Mouse (Mus musculus) CH12.LX (cell line): ENCODE results near the gene Ssbp3. TPM values are rescaled to one million over a fixed set of nuclear protein-coding genes. Genes with fewer than 3 reads are reported as not detected.

Experiments
- DNase-seq: peaks from one replicate; pipeline ENCODE4 v3.0.0-alpha.2; 2013; ENCODE audit errors: extremely low read depth
- H3K27ac ChIP-seq: 2 replicates; pipeline ENCODE4 v1.5.1; 2012; ENCODE audit warnings: low read depth, mild to moderate bottlenecking, control low read depth, moderate library complexity; ENCODE audit not compliant: insufficient read depth
- H3K27me3 ChIP-seq: replicated peaks from 2 replicates; pipeline ENCODE3; 2012; ENCODE audit warnings: inconsistent platforms
- H3K36me3 ChIP-seq, 2 experiments: replicated peaks in 1 of 2; 2 replicates each; pipeline versions ENCODE3 to v1.6.1; 2012; ENCODE audit warnings: inconsistent platforms in 1 of 2, low read length in 1 of 2, mild to moderate bottlenecking in 1 of 2, mixed read lengths in 1 of 2, moderate library complexity in 1 of 2; ENCODE audit not compliant: control insufficient read depth in 1 of 2, insufficient read depth in 1 of 2
- H3K4me1 ChIP-seq, 2 experiments: 2 replicates each; pipeline ENCODE4 v1.6.1; 2012; ENCODE audit warnings: inconsistent platforms in 1 of 2, moderate library complexity in 1 of 2; ENCODE audit not compliant: insufficient read depth in 2 of 2, control insufficient read depth in 1 of 2
- H3K4me2 ChIP-seq: 2 replicates; pipeline ENCODE4 v1.6.1; 2012; ENCODE audit warnings: low read depth, mild to moderate bottlenecking, control low read depth; ENCODE audit not compliant: poor library complexity, insufficient read depth, severe bottlenecking
- H3K4me3 ChIP-seq, 3 experiments: fragments of 150-350 bp in 1 of 3; sonication (generic) in 1 of 3; replicated peaks in 1 of 3; 2 replicates each; pipeline versions ENCODE3 to v1.5.1; 2011 to 2012; ENCODE audit warnings: low read depth in 2 of 3, low read length in 2 of 3, mild to moderate bottlenecking in 2 of 3, moderate library complexity in 2 of 3, control low read depth in 1 of 3, improper control_type of control experiment in 1 of 3, inconsistent platforms in 1 of 3, mixed read lengths in 1 of 3; ENCODE audit not compliant: poor library complexity in 1 of 3
- H3K79me2 ChIP-seq: replicated peaks from 2 replicates; pipeline ENCODE4 v1.6.1; 2012; ENCODE audit warnings: mild to moderate bottlenecking, moderate library complexity; ENCODE audit not compliant: control insufficient read depth, poor library complexity, insufficient read depth, severe bottlenecking; ENCODE audit errors: extremely low read depth
- H3K9ac ChIP-seq: 2 replicates; pipeline ENCODE4 v1.6.1; 2012; ENCODE audit warnings: low read depth, mild to moderate bottlenecking, control low read depth, moderate library complexity; ENCODE audit not compliant: insufficient read depth
- H3K9me3 ChIP-seq: replicated peaks from 2 replicates; pipeline ENCODE3; 2012; ENCODE audit warnings: low read length, inconsistent platforms, mixed read lengths
- BHLHE40 ChIP-seq: IDR thresholded peaks from 2 replicates; pipeline ENCODE4 v1.6.1; 2011; ENCODE audit warnings: mild to moderate bottlenecking, low read depth, low read length, improper control_type of control experiment
- CHD2 ChIP-seq: IDR thresholded peaks from 2 replicates; pipeline ENCODE4 v1.6.1; 2011; ENCODE audit warnings: low read length, improper control_type of control experiment
- CTCF ChIP-seq, 2 experiments: IDR thresholded peaks in 1 of 2; conservative IDR thresholded peaks in 1 of 2; 2 replicates each; pipeline ENCODE4 v1.5.1; 2011 to 2012; ENCODE audit warnings: low read depth in 2 of 2, low read length in 2 of 2, improper control_type of control experiment in 1 of 2, inconsistent platforms in 1 of 2, mild to moderate bottlenecking in 1 of 2, moderate library complexity in 1 of 2
- ELF1 ChIP-seq: IDR thresholded peaks from 2 replicates; pipeline ENCODE4 v1.6.1; 2014; ENCODE audit warnings: low read depth, mild to moderate bottlenecking, inconsistent platforms, low read length, improper control_type of control experiment
- EP300 ChIP-seq: IDR thresholded peaks from 2 replicates; pipeline ENCODE4 v1.6.1; 2011; ENCODE audit warnings: low read length, improper control_type of control experiment
- GABPA ChIP-seq: IDR thresholded peaks from 2 replicates; pipeline ENCODE4 v1.6.1; 2012; ENCODE audit warnings: low read depth, low read length, improper control_type of control experiment, inconsistent platforms; ENCODE audit not compliant: insufficient replicate concordance
- HCFC1 ChIP-seq: IDR thresholded peaks from 2 replicates; pipeline ENCODE4 v1.6.1; 2012; ENCODE audit warnings: low read depth, mild to moderate bottlenecking, inconsistent platforms, low read length, improper control_type of control experiment
- JUN ChIP-seq: IDR thresholded peaks from 2 replicates; pipeline ENCODE4 v1.6.1; 2011; ENCODE audit warnings: low read depth, mild to moderate bottlenecking, low read length, improper control_type of control experiment, moderate library complexity; ENCODE audit not compliant: insufficient read depth
- KAT2A ChIP-seq: IDR thresholded peaks from 2 replicates; pipeline ENCODE4 v1.6.1; 2012; ENCODE audit warnings: low read length, improper control_type of control experiment, inconsistent platforms; ENCODE audit not compliant: insufficient replicate concordance
- MAX ChIP-seq: IDR thresholded peaks from 2 replicates; pipeline ENCODE4 v1.6.1; 2011; ENCODE audit warnings: low read length, improper control_type of control experiment
- MEF2A ChIP-seq: IDR thresholded peaks from 2 replicates; pipeline ENCODE4 v1.6.1; 2014; ENCODE audit warnings: low read depth, mild to moderate bottlenecking, inconsistent platforms, low read length, improper control_type of control experiment, borderline replicate concordance
- MXI1 ChIP-seq: IDR thresholded peaks from 2 replicates; pipeline ENCODE4 v1.6.1; 2011; ENCODE audit warnings: mild to moderate bottlenecking, low read depth, low read length, improper control_type of control experiment
- POLR2A ChIP-seq: IDR thresholded peaks from 2 replicates; pipeline ENCODE4 v1.6.1; 2011; ENCODE audit warnings: low read depth, mild to moderate bottlenecking, improper control_type of control experiment, low read length
- RAD21 ChIP-seq: IDR thresholded peaks from 2 replicates; pipeline ENCODE4 v1.6.1; 2011; ENCODE audit warnings: low read depth, mild to moderate bottlenecking, low read length, improper control_type of control experiment, moderate library complexity
- RCOR1 ChIP-seq: conservative IDR thresholded peaks from 2 replicates; pipeline ENCODE4 v1.6.1; 2012; ENCODE audit warnings: low read depth, mild to moderate bottlenecking, inconsistent platforms, low read length, improper control_type of control experiment
- SIN3A ChIP-seq: IDR thresholded peaks from 2 replicates; pipeline ENCODE4 v1.6.1; 2012; ENCODE audit warnings: low read length, improper control_type of control experiment, inconsistent platforms
- TBP ChIP-seq: conservative IDR thresholded peaks from 2 replicates; pipeline ENCODE4 v1.6.1; 2011; ENCODE audit warnings: low read depth, low read length, improper control_type of control experiment
- TCF12 ChIP-seq: IDR thresholded peaks from 2 replicates; pipeline ENCODE4 v1.6.1; 2014; ENCODE audit warnings: low read depth, mild to moderate bottlenecking, inconsistent platforms, low read length, improper control_type of control experiment
- UBTF ChIP-seq: IDR thresholded peaks from 2 replicates; pipeline ENCODE4 v1.6.1; 2012; ENCODE audit warnings: low read depth, mild to moderate bottlenecking, inconsistent platforms, low read length, improper control_type of control experiment, moderate library complexity
- ZC3H11A ChIP-seq: IDR thresholded peaks from 2 replicates; pipeline ENCODE4 v1.6.1; 2012; ENCODE audit warnings: low read depth, mild to moderate bottlenecking, inconsistent platforms, low read length, improper control_type of control experiment
- ZKSCAN1 ChIP-seq: IDR thresholded peaks from 2 replicates; pipeline ENCODE4 v1.6.1; 2012; ENCODE audit warnings: low read depth, inconsistent platforms, low read length, improper control_type of control experiment, borderline replicate concordance
- ZNF384 ChIP-seq: IDR thresholded peaks from 2 replicates; pipeline ENCODE4 v1.6.1; 2012; ENCODE audit warnings: low read depth, low read length, improper control_type of control experiment, inconsistent platforms
- dilution Hi-C: fragments of 300-500 bp; cut with MboI; formaldehyde crosslinking; loops from 2 replicates; pipeline ENCODE4 v1.14.3; 2020; ENCODE audit warnings: low sequenced_read_pairs; ENCODE audit not compliant: extremely low pct_unique_long_range_greater_than_20kb, extremely low pct_ligation_motif_present
- in situ Hi-C: fragments of 300-500 bp; cut with MboI; formaldehyde crosslinking; loops from 3 replicates; pipeline ENCODE4 v1.14.3; 2019; ENCODE audit warnings: low sequenced_read_pairs, low pct_ligation_motif_present, low pct_unique_long_range_greater_than_20kb, mixed read lengths
- polyA plus RNA-seq: library from polyadenylated mRNA; unstranded; fragments of >175 nt; gene quantifications from 2 replicates; pipeline ENCODE4 v1.2.1, GENCODE M21; 2012; ENCODE audit warnings: low read depth; ENCODE audit not compliant: insufficient read length
- total RNA-seq, 2 experiments: library from RNA; depleted of rRNA; stranded (reverse); fragments of 300-350 nt in 1 of 2; fragments of >200 nt in 1 of 2; gene quantifications; 2 replicates each; pipeline ENCODE4 v1.2.3; 2012 to 2014

Gene Ssbp3
- total and polyA plus RNA-seq, 3 experiments = 32.4 to 129 (median 76.5) TPM

GRCm38 (mm10) chr4:106994252-106994651, 83.8 kb downstream of the Ssbp3 start:
- no peak for DNase-seq

GRCm38 (mm10) chr4:106995069-106995468, 84.6 kb downstream of the Ssbp3 start:
- H3K36me3 ChIP-seq = peaks cover 0 to 91% of the 10 kb centered on the region in 2 experiments

More at GRCm38 (mm10) chr4:106994252-106994651, 83.8 kb downstream of the Ssbp3 start:
- Histone ChIP-seq H3K79me2 (0 out of 2 replicates have a peak, but pooled peaks cover 3% of the 10 kb centered on the region), H3K9ac (no peak overlapping the region), H3K4me3 (no peak overlapping the region), H3K27ac (no peak overlapping the region), H3K36me3 (peaks cover 0 to 90% of the 10 kb centered on the region in 2 experiments), H3K4me1 (peaks cover 0 to 41% of the 10 kb centered on the region in 2 experiments; a peak in 1 of 4 replicates), H3K9me3 (no peaks in the 10 kb centered on the region), H3K27me3 (no peaks in the 10 kb centered on the region), H3K4me2 (no peak overlapping the region)
- no peak for TF ChIP-seq ZNF384
- TF ChIP-seq MEF2A = no peak
- TF ChIP-seq UBTF = no peak
- no peak for TF ChIP-seq EP300
- no peak for TF ChIP-seq POLR2A
- TF ChIP-seq CHD2 = no peak
- TF ChIP-seq CTCF (conservative IDR thresholded peaks at IDR 0.05 in 1 of 2, IDR thresholded peaks at IDR 0.05 in 1 of 2; ENCODE audit: low read depth in 2 of 2, low read length in 2 of 2) = no peak
- TF ChIP-seq MAX = no peak
- TF ChIP-seq GABPA = no peak
- TF ChIP-seq MXI1 = no peak
- no peak for TF ChIP-seq ZKSCAN1
- no peak for TF ChIP-seq KAT2A
- TF ChIP-seq ELF1 = no peak
- no peak for TF ChIP-seq ZC3H11A
- no peak for TF ChIP-seq HCFC1
- TF ChIP-seq TBP = no peak
- TF ChIP-seq RCOR1 = no peak
- TF ChIP-seq JUN = no peak
- in situ Hi-C loops (loop anchor here (10.0 kb wide), 1 partner anchor 151 kb away; no protein-coding TSS in a partner anchor), dilution Hi-C loops (no loop called here)

More at GRCm38 (mm10) chr4:106995069-106995468, 84.6 kb downstream of the Ssbp3 start:
- Histone ChIP-seq H3K4me1 (peaks cover 0 to 38% of the 10 kb centered on the region in 2 experiments; a peak in 1 of 4 replicates), H3K4me2 (no peak overlapping the region), H3K4me3 (no peak overlapping the region), H3K27ac (no peak overlapping the region), H3K27me3 (no peaks in the 10 kb centered on the region)
- DNase-seq = no peak
- no peak for TF ChIP-seq MEF2A
- TF ChIP-seq ZNF384 = no peak
- TF ChIP-seq BHLHE40 = no peak
- TF ChIP-seq MAX = no peak
- no peak for TF ChIP-seq CTCF (conservative IDR thresholded peaks at IDR 0.05 in 1 of 2, IDR thresholded peaks at IDR 0.05 in 1 of 2; ENCODE audit: low read depth in 2 of 2, low read length in 2 of 2)
- no peak for TF ChIP-seq TCF12
- no peak for TF ChIP-seq SIN3A
- no peak for TF ChIP-seq RAD21
- TF ChIP-seq TBP = no peak
- TF ChIP-seq, all 38 proteins: peak for 0
- H3K79me2 ChIP-seq = 0 out of 2 replicates have a peak, but pooled peaks cover 3% of the 10 kb centered on the region
- H3K9ac ChIP-seq = no peak overlapping the region
- no peaks in the 10 kb centered on the region for H3K9me3 ChIP-seq
- in situ Hi-C loops = loop anchor here (10.0 kb wide), 1 partner anchor 150 kb away; no protein-coding TSS in a partner anchor
- dilution Hi-C loops = no loop called here
